Mouse (Mus musculus) CD4-positive, CD25-positive, alpha-beta regulatory T cell, adult 2 months (primary cell): Measurements from ENCODE around the gene Gm16513.
"Not testable (repeated sequence)": the region's sequence is repeated elsewhere in the genome, so short reads cannot be mapped to it uniquely, and the experiment has no call there.

Experiments
- DNase-seq: peaks from one replicate; pipeline ENCODE4 v3.0.0-alpha.2; 2012; ENCODE audit warnings: low read depth, low spot score

Gene Gm16513

DNA sequence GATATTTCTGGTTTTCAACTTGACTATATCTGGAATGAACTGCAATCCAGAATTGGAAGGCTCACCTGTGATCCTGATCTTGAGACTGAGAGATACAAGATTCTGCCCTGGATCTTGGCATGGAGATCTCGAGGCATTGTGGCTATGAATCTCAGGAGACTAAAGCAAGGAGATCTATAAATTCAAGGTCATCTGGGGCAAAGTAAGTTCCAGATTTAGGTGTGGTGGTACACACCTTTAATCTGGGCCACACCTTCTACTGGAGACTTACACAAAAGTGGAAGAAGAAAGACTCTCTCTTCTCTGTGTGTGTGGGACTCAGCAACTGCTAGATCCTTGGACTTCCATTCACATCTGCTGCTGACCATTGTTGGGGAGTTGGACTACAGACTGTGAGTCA is at the start of gene Gm16513:
Gene Gm16513 (plus strand): TSS at position 301 of the 400 bp plus-strand sequence.
- DNase-seq, result not testable (repeated sequence)
